Mouse (Mus musculus) embryonic fibroblast, embryonic 13.5 days (primary cell): ENCODE data around the gene Yy2. TPM values are rescaled to one million over a fixed set of nuclear protein-coding genes. Genes with fewer than 3 reads are reported as not detected.

Source experiments
- H3K27ac ChIP-seq: 2 replicates; pipeline ENCODE4 v1.5.1; 2012; ENCODE audit warnings: low read length, control low read depth, inconsistent platforms; ENCODE audit not compliant: insufficient read depth
- H3K4me1 ChIP-seq: 2 replicates; pipeline ENCODE4 v1.6.1; 2011; ENCODE audit warnings: low read length; ENCODE audit not compliant: control insufficient read depth, insufficient read depth
- H3K4me3 ChIP-seq: 2 replicates; pipeline ENCODE4 v1.5.1; 2011; ENCODE audit warnings: mild to moderate bottlenecking, control low read depth, low read length; ENCODE audit not compliant: insufficient read depth
- CTCF ChIP-seq: IDR thresholded peaks from 2 replicates; pipeline ENCODE4 v1.5.1; 2011; ENCODE audit warnings: mild to moderate bottlenecking, control low read depth, low read length, moderate library complexity, borderline replicate concordance; ENCODE audit not compliant: insufficient read depth
- POLR2A ChIP-seq: IDR thresholded peaks from 2 replicates; pipeline ENCODE4 v1.6.1; 2011; ENCODE audit warnings: low read depth, mild to moderate bottlenecking, control low read depth, low read length, moderate library complexity
- polyA plus RNA-seq: library from polyadenylated mRNA; stranded (reverse); fragments of >200 nt; gene quantifications from 2 replicates; pipeline ENCODE4 v1.2.4, GENCODE M21; 2011; ENCODE audit warnings: low read depth; ENCODE audit not compliant: missing spikeins, insufficient read length

Gene Yy2
- polyA plus RNA-seq, 1 experiment, result 0.47 TPM

GRCm38 (mm10) chrX:157586397-157586796 lies 17.6 kb upstream of the Yy2 start:
- TF ChIP-seq POLR2A (no peak), CTCF (no peak)
- no peaks in the 10 kb centered on the region for H3K4me1 ChIP-seq
- H3K4me3 ChIP-seq, result no peak overlapping the region
- no peak overlapping the region for H3K27ac ChIP-seq

DNA sequence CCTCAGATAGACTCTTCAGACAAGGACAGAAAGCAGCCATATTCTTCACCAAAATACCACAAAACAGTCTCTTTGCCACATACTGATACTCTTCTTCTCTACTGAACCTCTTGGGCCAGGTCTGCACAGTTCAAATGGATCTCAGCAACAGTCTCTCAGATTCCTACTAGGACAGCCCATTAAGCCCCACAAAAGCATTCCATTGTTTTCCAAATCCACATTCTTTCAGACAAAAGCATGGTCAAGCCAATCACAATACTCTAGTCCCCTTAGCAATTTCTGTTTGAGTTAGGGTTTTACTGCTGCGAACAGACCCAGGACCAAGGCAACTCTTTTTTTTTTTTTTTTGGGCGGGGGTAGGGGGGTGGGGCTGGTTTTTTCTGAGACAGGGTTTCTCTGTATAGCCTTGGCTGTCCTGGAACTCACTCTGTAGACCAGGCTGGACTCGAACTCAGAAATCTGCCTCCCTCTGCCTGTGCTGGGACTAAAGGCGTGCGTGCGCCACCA lies 10.4 kb upstream of the Yy2 start:
- H3K4me1 ChIP-seq, result no peaks in the 10 kb centered on the region
- H3K4me3 ChIP-seq, result no peak overlapping the region
- H3K27ac ChIP-seq, result no peak overlapping the region
- TF ChIP-seq CTCF (no peak), POLR2A (no peak)

DNA sequence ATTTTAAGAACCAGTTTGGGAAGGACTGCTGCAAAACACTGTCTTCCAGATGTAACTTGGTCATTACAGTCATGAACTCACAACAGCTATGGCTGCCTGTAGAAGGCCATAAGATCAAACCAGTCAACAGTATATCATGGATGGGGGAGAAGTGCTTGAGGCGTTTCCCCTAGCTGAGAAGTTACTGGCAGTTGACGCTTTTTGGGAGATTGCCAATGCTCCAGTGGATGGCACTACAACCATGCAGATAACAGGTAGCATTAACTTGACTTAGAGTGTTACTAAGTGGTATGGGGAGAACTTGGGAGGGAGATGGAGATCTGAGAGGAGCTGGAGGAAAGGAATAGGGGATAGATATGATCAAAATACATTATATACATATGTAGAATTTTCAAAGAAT lies 5.9 kb upstream of the Yy2 start:
- TF ChIP-seq CTCF, result no peak
- TF ChIP-seq POLR2A, result no peak
- Histone ChIP-seq H3K4me3 (no peak overlapping the region), H3K4me1 (no peaks in the 10 kb centered on the region), H3K27ac (no peak overlapping the region)

GRCm38 (mm10) chrX:157563794-157564193 lies 5.0 kb downstream of the Yy2 start:
- no peaks in the 10 kb centered on the region for H3K4me1 ChIP-seq
- H3K4me3 ChIP-seq, result no peak overlapping the region
- TF ChIP-seq POLR2A (no peak), CTCF (no peak)
- no peak overlapping the region for H3K27ac ChIP-seq

GRCm38 (mm10) chrX:157547082-157547481 lies 21.7 kb downstream of the Yy2 start:
- no peak overlapping the region for H3K4me3 ChIP-seq
- TF ChIP-seq CTCF (no peak), POLR2A (no peak)
- H3K4me1 ChIP-seq, result no peaks in the 10 kb centered on the region
- no peak overlapping the region for H3K27ac ChIP-seq

Other genes starting within 250 kb of the Yy2 start
- 0.20 and 0.49 TPM in 2 replicates for gene Phex, start 153.7 kb downstream of the Yy2 start, polyA plus RNA-seq
- gene Sms, start 76.7 kb downstream of the Yy2 start, polyA plus RNA-seq, result 26.5 and 26.7 TPM in 2 replicates
- 38.9 and 41.3 TPM in 2 replicates for gene Mbtps2, start 29.7 kb upstream of the Yy2 start, polyA plus RNA-seq
- not detected in 2 replicates for gene Smpx, start 129.9 kb upstream of the Yy2 start, polyA plus RNA-seq
- not detected in 2 replicates for gene Klhl34, start 249.4 kb upstream of the Yy2 start, polyA plus RNA-seq